Mouse (Mus musculus) left cerebral cortex, postnatal 10 days (tissue): ENCODE data around the gene Atp6v1e1. TPM values are rescaled to one million over a fixed set of nuclear protein-coding genes. Genes with fewer than 3 reads are reported as not detected.

Experiments used
- DNase-seq, 2 experiments: peaks; one replicate each; pipeline ENCODE4 v3.0.0; 2021 to 2022; ENCODE audit warnings: low spot score in 2 of 2, mixed read lengths in 1 of 2; ENCODE audit errors: extremely low spot score in 1 of 2
- intact Hi-C: fragments of 180-260 bp; cut with DNase I; formaldehyde crosslinking; loops from one replicate; pipeline ENCODE4 v1.15.1; 2025
- microRNA-seq: library from miRNA; unstranded; fragments of <30 nt; microRNA quantifications from one replicate; pipeline ENCODE4 v1.2.0, GENCODE M21; 2022
- total RNA-seq, 2 experiments: library from RNA; stranded (reverse); gene quantifications; 2 replicates each; pipeline ENCODE4 v1.2.3; 2021

The Atp6v1e1 gene
- total RNA-seq, 2 experiments from 2014 or later, result 415 to 438 TPM

DNA sequence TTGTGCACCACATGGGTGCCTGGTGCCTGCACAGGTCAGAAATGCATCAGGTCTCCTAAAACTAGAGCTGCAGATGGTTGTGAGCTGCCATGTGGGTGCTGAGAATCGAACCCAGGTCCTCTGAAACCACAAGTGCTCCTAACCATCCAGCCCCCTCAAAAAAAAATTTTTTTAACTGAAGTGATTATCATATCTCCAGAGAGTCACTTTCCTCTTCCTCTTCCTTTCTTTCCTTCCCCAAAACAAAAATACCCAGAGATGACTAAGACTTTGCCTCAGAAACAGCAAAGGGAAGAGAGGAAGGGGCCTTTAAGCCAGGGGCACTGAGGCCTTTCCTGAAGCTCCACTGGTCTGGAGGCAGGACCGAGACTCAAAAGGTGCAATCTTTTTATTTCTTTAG is 39.6 kb downstream of the Atp6v1e1 start:
- no peak for DNase-seq
- intact Hi-C loops, result no loop called here

DNA sequence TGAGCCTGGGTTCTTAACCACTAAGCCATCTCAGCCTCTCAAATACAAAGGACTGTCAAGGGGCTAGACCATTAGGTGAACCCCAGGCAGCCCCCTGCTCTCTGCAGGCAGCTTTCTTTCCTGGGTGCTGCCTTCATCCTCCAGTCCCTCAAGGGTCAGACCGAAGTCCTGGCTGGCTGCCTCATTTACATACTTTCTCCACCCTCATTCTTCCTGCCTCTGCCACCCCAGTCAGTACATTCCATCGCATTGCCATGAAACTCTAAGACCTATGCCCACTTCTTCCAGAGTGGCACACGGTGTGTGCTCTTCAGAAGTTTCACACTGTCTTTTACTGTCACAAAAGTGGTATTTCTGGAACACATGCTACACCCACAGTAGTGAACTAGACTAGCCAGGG is 44.4 kb downstream of the Atp6v1e1 start:
- no peak for DNase-seq
- intact Hi-C loops, result no loop called here

DNA sequence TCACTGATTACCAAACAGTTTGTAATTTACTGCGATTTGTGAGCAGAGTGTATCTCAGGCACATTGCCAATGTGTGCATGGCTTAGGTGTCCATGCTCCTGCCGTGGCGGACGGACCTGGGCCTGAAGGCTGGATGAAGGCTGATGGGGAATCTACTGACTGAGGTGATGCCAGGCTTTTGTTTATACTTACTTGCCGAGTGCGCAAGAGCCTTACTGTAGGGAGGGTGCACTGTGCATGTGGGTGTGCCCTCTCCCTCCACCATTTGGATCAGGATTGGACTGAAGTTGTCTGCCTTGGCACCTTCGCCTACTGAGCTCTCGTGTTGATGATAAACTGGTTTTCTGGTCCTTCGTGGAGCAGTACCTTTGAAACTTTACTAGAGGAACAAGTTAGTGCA is 45.1 kb downstream of the Atp6v1e1 start:
- intact Hi-C loops, result no loop called here
- no peak for DNase-seq

DNA sequence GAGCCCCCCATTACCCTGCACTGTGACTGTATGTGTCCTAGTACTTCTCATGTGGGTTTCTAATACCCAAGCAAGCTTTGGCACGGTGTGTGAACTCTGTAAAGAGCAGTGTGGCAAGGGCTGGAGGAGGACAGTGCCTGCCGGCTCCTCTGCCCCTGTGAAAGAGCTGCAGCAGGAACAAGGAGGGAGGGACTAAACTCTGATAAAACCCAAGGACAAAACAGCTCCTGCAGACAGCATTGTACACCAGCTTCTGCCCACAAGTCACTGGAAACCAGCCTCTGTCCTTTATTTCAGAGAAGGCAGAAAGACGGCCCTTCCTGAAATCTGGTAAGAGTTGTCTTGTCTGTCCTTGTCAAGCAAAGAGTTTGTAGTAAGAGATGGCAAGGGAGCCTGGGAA is 46.3 kb downstream of the Atp6v1e1 start:
- intact Hi-C loops, result no loop called here
- no peak for DNase-seq

DNA sequence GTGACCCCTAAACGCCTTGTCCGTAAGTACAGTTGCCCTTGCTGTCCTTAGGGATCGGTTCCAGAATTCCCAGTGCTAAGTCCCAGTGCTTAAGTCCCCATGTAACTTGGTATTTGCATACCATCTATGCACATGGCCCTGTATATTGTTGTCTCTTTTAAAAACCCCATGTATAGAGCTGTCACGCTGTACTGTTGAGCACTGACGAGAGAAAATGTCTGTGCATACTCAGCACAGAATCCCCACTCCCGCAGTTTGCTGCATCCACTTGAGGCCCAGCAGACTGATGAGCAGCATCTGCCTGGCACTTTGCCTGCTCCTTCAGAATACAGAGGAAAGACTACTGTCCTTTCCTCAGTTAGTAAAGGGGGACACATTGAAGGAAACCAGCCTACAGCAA is 48.8 kb downstream of the Atp6v1e1 start:
- DNase-seq, result no peak

DNA sequence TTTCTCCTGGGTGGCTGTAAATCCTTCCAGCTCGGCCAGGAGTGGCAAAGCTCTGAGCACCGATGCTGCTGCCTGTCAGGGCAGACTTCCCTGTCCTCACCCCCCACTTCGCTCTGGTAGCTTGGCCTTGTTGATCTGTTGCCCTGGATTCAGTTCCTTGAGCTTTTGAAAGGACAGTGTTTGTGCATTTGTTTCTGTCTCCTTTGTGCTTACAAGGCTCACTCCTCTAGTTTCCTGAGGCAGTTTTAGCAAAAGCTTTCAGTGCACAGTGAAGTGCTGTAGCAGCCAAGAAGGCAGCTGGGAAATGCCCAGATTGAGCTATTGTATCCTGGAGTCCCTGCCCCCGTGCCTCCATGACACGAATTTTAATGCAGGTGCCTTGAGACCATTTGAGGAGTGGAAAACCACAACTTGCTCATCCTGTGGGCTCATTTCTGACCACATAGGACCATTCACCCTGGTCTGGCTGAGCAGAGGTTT is 49.4 kb downstream of the Atp6v1e1 start, which contains the start of gene Slc25a18:
Gene Slc25a18 (plus strand): TSS at position 430 of the 480 bp plus-strand sequence.
- intact Hi-C loops, result no loop called here
- peak in 1 of 2 experiments; percentile 45 for DNase-seq

More for the DNA sequence above, 48.8 kb downstream of the Atp6v1e1 start:
- intact Hi-C loops, result no loop called here

DNA sequence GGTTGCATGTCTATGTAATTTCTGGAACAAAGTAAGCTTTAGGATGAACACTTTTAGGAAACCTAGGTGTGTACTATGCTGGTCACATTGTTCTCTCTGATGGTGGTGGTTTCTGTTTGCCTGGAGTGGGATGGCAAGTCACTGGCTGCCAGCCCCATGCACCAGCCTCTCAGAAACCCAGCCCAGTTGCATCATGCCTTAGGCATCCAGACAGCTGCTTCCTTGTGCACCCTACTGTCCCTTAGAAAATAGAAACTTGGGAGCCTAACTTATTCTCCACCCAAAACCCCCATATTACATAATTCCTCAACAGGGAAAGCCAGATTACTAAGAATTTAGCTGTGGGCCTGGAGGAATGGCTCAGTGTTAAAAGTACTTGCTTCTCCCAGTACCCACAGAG is 50.6 kb downstream of the Atp6v1e1 start:
- no peak for DNase-seq
- intact Hi-C loops, result no loop called here

DNA sequence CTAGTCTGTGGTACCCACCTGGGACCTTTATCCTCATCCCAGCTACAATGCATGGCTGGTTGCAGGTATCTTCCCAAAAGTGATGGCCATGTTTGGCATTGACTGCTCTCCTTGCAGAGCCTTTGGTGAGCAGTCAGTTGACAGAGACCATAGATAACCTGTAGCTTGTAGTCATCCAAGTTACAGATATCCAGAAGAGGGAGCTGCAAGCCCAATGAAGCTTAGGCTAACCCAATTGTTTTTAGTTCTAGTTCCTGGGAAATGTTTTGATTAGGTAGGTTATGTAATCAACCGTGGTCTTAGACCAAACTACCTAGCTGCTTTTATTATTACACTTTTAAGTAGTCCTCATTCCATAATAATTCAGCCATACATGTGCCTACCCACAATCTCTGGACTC is 51.2 kb downstream of the Atp6v1e1 start:
- DNase-seq, result no peak
- intact Hi-C loops, result no loop called here

DNA sequence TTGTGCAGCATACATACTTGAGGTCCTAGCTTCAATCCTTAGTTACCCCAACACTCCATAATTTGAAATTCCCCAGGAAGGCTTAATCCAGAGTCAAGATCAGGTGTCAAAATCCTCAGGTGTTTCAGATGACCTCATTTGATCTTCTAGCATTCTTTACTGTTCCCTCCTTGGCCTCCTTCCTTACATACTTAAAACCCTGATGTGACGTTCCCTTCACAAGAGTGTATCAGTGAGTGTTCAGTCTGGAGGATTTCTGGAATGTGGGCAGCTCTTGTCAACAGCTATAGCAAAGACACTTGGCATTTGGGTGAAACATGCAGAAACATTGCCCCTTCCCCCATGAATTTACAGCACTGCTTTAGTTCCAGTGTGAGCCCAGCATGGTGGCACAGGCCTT is 52.6 kb downstream of the Atp6v1e1 start:
- no peak for DNase-seq
- intact Hi-C loops, result no loop called here

DNA sequence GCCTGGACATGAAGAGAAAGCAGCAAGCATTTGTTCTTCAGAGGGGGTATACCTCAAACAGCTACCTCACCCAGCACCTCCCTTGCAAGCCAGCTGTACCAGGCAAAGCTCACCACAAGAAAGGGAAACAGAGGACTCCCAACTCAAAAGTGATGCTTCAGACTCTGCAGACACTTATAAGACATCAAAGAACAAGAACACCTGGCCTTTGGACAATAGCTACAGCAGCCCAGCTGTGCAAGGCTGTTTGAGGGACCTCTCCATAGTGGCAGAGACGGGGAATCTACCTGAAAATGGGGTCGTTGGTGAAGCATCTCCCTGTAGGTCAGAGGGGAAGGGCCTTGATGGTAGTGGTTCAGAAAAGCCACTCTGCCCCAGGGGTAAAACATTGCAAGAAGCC is 61.4 kb downstream of the Atp6v1e1 start:
- intact Hi-C loops, result no loop called here

DNA sequence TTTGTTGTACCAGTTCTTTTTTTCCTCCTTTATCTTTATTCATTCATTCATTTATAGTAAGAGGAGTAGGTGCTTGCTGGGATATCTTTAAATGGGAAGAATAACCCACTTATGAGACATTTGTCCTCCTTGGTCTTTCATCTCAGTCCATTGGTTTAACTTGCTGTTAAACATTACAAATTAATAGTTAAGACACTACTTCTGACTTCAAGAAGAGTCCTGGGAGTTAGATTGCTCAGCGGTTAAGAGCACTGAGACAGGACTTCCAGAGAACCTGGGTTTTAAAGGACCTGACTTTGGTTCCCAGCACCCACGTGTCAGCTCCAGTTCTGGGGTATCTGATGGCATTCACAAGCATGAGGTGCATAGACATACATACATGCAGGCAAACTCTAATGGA is 76.2 kb downstream of the Atp6v1e1 start:
- DNase-seq, result no peak
- intact Hi-C loops, result no loop called here

More for the DNA sequence above, 61.4 kb downstream of the Atp6v1e1 start:
- DNase-seq, result no peak

Small RNA genes within 50 kb of the gene (microRNA-seq; reads per million reads assigned to microRNA genes)
- not detected for gene Gm25193

Other genes with a start within 250 kb of the Atp6v1e1 start
- gene Cecr2, start 156.4 kb downstream of the Atp6v1e1 start, total RNA-seq, result 1 to 10 TPM; 2.2 to 2.9 TPM
- 10 to 100 TPM; 43.8 to 48.3 TPM for gene Slc25a18, start 49.2 kb downstream of the Atp6v1e1 start, total RNA-seq
- 10 to 100 TPM; 35.1 to 36.4 TPM for gene Bcl2l13, start 13.4 kb upstream of the Atp6v1e1 start, total RNA-seq
- 10 to 100 TPM; 14.9 to 15.1 TPM for gene Bid, start 94.1 kb upstream of the Atp6v1e1 start, total RNA-seq